Mouse (Mus musculus): ENCODE results near the gene Iqgap1.

DNA sequence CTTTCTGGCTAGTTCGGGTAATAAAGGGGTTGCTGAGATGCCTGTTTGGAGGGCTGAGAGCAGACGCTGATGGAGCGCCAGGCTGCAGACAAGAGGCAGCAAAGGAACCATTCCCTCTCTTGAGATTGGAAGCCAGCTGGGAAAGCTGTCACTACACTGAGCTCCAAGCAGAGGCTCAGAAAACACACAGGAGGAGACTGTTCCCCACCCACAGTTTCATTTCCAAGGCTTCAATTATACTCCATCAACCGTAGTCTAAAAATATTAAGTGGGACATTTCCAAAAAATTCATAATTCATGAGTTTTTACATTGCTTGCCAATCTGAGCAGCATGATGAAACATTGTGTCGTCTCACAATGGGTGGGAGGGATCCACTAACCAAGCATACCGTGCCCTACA is 134.6 kb downstream of the Iqgap1 start:
- TF ChIP-seq EP300 (optimal IDR thresholded peaks at IDR 0.05) (no peak), CTCF (IDR thresholded peaks at IDR 0.05; ENCODE audit: low read depth) (no peak)

Data from stomach, postnatal 0 days (tissue).